Mouse (Mus musculus) lung, postnatal 0 days (tissue): ENCODE measurements at regions not wholly inside any gene's neighbourhood (a gene's known extent, or its start where the extent isn't known, plus 50 kb on each side); places are given as distances from the start of the nearest gene placed in this dataset.

Source experiments
- ATAC-seq: fragments of 200-750 bp; cut with Nextera tagmentation; 2 replicates; pipeline ENCODE4 v1.8.0; 2017; ENCODE audit warnings: moderate library complexity
- DNase-seq: peaks from one replicate; pipeline ENCODE4 v3.0.0-alpha.2; 2016; ENCODE audit warnings: low spot score
- H3K27ac ChIP-seq: fragments of 300-500 bp; sonication (generic); 2 replicates; pipeline ENCODE4 v1.5.1; 2014; ENCODE audit warnings: antibody characterized with exemption, mild to moderate bottlenecking, low read length, mixed read lengths
- H3K27me3 ChIP-seq: fragments of 300-500 bp; sonication (generic); replicated peaks from 2 replicates; pipeline ENCODE4 v1.6.1; 2014; ENCODE audit warnings: low read length, mixed read lengths; ENCODE audit not compliant: insufficient read depth
- H3K36me3 ChIP-seq: fragments of 300-500 bp; sonication (generic); 2 replicates; pipeline ENCODE4 v1.6.1; 2014; ENCODE audit warnings: low read length, mixed read lengths; ENCODE audit not compliant: insufficient read depth
- H3K4me1 ChIP-seq: fragments of 300-500 bp; sonication (generic); 2 replicates; pipeline ENCODE4 v1.6.1; 2014; ENCODE audit warnings: antibody characterized with exemption, low read depth, low read length, mixed read lengths; ENCODE audit not compliant: insufficient read depth
- H3K4me2 ChIP-seq: fragments of 300-500 bp; sonication (generic); replicated peaks from 2 replicates; pipeline ENCODE4 v1.6.1; 2014; ENCODE audit warnings: low read depth, mild to moderate bottlenecking, low read length, moderate library complexity, mixed read lengths
- H3K4me3 ChIP-seq: fragments of 300-500 bp; sonication (generic); 2 replicates; pipeline ENCODE4 v1.5.1; 2014; ENCODE audit warnings: low read depth, low read length
- H3K9ac ChIP-seq: fragments of 300-500 bp; sonication (generic); replicated peaks from 2 replicates; pipeline ENCODE4 v1.6.1; 2014; ENCODE audit warnings: low read depth, mild to moderate bottlenecking
- H3K9me3 ChIP-seq: fragments of 300-500 bp; sonication (generic); 2 replicates; pipeline ENCODE4 v1.6.1; 2016; ENCODE audit warnings: low read length, mixed read lengths
- CTCF ChIP-seq: IDR thresholded peaks from 2 replicates; pipeline ENCODE4 v1.5.1; 2016; ENCODE audit warnings: antibody characterized with exemption, mild to moderate bottlenecking
- EP300 ChIP-seq: IDR thresholded peaks from 2 replicates; pipeline ENCODE4 v1.6.1; 2016; ENCODE audit warnings: antibody characterized with exemption, mild to moderate bottlenecking, control low read depth
- WGBS: fragments of 180-500 bp; shearing (Covaris S2); extraction: QIAGEN DNeasy Blood & Tissue Kit; methylation state at CpG from one replicate; pipeline ENCODE4 v1.1.7; 2014; 5-methylcytosine and 5-hydroxymethylcytosine counted together

DNA sequence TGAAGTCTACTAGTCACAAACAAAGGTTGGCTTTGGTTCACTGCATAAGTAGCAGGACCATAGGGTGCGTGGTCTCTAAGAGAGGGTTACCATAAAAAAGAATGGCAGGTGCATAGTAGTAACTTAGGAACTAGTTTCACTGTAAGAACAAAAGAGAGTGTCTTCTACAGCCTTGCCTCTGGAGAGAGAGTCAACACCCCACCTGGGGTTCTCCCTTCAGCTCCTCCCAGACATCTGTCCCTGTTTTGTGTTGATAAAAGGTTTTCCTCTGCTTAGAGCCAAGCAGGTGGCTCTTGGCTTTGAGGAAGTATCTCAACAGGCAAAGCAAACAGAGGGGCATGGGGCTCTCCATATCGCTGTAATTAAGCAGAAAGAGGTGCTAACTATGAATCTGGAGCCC, 165.6 kb upstream of the Prok2 start:
- H3K36me3 ChIP-seq, result no peaks in the 10 kb centered on the region
- no peak overlapping the region for H3K4me3 ChIP-seq
- DNase-seq (no peak), ATAC-seq (no peak)
- H3K27ac ChIP-seq, result no peak overlapping the region
- no peaks in the 10 kb centered on the region for H3K9me3 ChIP-seq
- no peak overlapping the region for H3K4me2 ChIP-seq
- 63% methylated on average over 2 of the region's 2 CpGs for WGBS
- no peaks in the 10 kb centered on the region for H3K27me3 ChIP-seq
- TF ChIP-seq EP300 (no peak), CTCF (no peak)
- H3K9ac ChIP-seq, result no peak overlapping the region
- no peaks in the 10 kb centered on the region for H3K4me1 ChIP-seq

DNA sequence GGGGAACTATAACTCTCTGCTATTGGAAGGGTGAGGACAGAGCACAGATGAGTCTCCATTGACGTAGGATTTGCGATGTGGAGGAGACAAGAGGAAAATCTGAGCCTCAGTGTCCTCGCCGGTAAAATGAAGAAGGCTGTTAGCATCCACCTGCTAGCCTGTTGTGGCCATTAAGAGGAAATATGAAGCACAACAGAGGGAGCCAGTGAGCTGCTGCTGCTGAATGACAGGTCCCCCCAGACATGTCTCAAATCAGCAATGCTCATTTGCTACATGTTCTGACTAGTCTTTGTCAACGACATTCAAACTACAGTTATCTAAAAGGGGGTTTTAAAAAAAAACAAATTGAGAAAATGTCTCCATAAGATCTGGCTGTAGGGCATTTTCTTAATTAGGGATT, 164.6 kb upstream of the Prok2 start:
- no peaks in the 10 kb centered on the region for H3K36me3 ChIP-seq

DNA sequence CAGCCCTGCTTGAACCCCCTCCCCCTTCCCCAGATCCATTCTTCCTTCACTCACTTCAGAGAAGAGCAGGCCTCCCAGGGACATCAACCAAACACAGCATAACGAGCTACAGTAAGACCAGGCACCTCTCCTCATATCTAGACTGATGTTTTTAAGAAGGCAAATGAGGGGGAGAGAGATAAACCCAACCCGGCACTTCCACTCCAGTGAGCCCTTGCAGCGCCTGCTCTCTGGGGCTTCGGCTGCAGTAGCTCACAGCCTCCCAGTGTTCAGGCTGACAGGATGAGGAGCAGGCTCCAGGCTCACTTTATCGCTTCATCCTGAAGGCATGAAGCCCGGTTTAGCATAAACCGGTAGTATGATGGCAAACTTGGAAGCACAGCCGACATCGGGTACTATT, 162.9 kb upstream of the Prok2 start:
- no peak overlapping the region for H3K27ac ChIP-seq
- H3K27me3 ChIP-seq, result no peaks in the 10 kb centered on the region
- H3K4me2 ChIP-seq, result no peak overlapping the region
- no peaks in the 10 kb centered on the region for H3K9me3 ChIP-seq
- ATAC-seq (no peak), DNase-seq (no peak)
- no peaks in the 10 kb centered on the region for H3K4me1 ChIP-seq
- no peak overlapping the region for H3K4me3 ChIP-seq
- no peaks in the 10 kb centered on the region for H3K36me3 ChIP-seq
- 34% methylated on average over 9 of the region's 9 CpGs for WGBS
- H3K9ac ChIP-seq, result no peak overlapping the region
- TF ChIP-seq EP300, result no peak
- TF ChIP-seq CTCF, result no peak

More for the DNA sequence above, 164.6 kb upstream of the Prok2 start:
- Histone ChIP-seq H3K4me3 (no peak overlapping the region), H3K4me2 (no peak overlapping the region), H3K27me3 (no peaks in the 10 kb centered on the region), H3K27ac (no peak overlapping the region), H3K9ac (no peak overlapping the region), H3K4me1 (no peaks in the 10 kb centered on the region), H3K9me3 (no peaks in the 10 kb centered on the region)
- DNase-seq (no peak), ATAC-seq (no peak)
- WGBS, result 87% methylated on average over 5 of the region's 5 CpGs
- no peak for TF ChIP-seq EP300
- TF ChIP-seq CTCF, result peak; percentile 47

DNA sequence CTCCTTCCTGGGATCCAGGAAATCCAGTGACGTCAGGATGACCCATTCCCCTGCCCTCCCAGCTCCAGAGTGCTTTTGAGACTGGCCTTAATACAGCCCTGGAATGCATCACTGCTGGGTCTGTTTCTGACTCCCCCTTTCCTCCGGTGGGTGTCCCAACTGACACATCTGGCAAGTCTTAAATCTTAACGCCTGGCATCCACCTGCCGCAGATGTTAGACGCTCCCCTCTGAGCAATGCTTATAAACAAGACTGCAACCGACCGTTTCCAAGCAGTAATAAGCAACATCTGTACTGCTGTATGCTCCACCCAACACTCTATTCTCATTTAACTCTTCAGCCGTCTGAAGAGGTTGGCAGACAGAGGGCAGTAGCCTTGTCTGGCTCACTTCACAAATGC, 161.7 kb upstream of the Prok2 start:
- no peak for ATAC-seq
- Histone ChIP-seq H3K9me3 (no peaks in the 10 kb centered on the region), H3K4me1 (no peaks in the 10 kb centered on the region), H3K27me3 (no peaks in the 10 kb centered on the region), H3K4me3 (no peak overlapping the region), H3K27ac (no peak overlapping the region), H3K9ac (no peak overlapping the region), H3K4me2 (no peak overlapping the region), H3K36me3 (no peaks in the 10 kb centered on the region)
- 0 out of 2 replicates have a peak, but pooled peaks have one; percentile 8 for TF ChIP-seq CTCF
- no peak for TF ChIP-seq EP300
- 45% methylated on average over 8 of the region's 8 CpGs for WGBS
- no peak for DNase-seq

DNA sequence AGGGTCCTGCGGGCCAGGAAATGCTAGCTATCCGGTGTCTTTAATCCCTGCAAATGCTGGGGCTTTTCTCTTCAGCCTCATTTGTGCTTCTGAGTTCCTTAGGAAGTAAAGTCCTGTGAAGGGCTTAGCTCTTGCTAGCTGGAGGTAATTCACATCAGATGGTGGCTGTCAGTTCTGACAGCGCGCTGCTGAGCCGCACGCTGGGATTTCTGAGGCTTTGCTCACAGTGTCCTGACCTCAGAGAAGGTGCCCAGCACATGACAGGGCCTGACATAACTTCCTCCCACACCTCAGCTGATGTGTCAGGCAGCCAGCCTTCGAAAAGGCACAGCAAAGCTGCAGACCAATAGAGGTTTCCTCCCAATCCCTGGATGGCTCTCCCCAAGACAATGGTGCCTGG, 158.6 kb upstream of the Prok2 start:
- Histone ChIP-seq H3K4me3 (no peak overlapping the region), H3K27ac (no peak overlapping the region), H3K27me3 (no peaks in the 10 kb centered on the region), H3K9ac (no peak overlapping the region), H3K9me3 (no peaks in the 10 kb centered on the region), H3K36me3 (no peaks in the 10 kb centered on the region), H3K4me2 (no peak overlapping the region), H3K4me1 (no peaks in the 10 kb centered on the region)
- no peak for ATAC-seq
- no peak for DNase-seq
- TF ChIP-seq CTCF, result no peak
- no peak for TF ChIP-seq EP300
- WGBS, result 23% methylated on average over 7 of the region's 7 CpGs

DNA sequence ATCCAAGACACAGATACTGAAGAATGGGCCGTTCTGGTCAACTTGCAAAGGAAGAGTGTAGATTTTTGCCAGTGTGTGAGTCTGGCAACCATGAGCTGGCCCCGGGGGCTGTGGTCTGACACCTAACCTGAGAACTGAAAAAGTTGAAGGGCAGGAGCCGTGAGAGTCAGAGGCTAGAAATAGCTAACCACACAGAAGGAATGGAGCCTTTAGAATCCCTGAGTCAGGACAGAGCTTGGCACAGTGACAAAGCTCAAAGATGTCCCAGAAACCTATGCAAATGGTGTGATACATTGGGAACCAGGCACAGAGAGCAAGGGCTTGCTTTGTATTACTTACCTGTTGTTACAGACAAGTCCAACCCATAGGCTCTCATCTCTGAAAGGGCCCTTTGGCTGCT, 157.9 kb upstream of the Prok2 start:
- DNase-seq, result no peak
- Histone ChIP-seq H3K4me2 (no peak overlapping the region), H3K9ac (no peak overlapping the region), H3K27me3 (no peaks in the 10 kb centered on the region), H3K36me3 (no peaks in the 10 kb centered on the region), H3K4me3 (no peak overlapping the region), H3K27ac (no peak overlapping the region), H3K4me1 (no peaks in the 10 kb centered on the region), H3K9me3 (no peaks in the 10 kb centered on the region)
- 74% methylated on average over 3 of the region's 3 CpGs for WGBS
- ATAC-seq, result no peak
- TF ChIP-seq EP300 (no peak), CTCF (no peak)

DNA sequence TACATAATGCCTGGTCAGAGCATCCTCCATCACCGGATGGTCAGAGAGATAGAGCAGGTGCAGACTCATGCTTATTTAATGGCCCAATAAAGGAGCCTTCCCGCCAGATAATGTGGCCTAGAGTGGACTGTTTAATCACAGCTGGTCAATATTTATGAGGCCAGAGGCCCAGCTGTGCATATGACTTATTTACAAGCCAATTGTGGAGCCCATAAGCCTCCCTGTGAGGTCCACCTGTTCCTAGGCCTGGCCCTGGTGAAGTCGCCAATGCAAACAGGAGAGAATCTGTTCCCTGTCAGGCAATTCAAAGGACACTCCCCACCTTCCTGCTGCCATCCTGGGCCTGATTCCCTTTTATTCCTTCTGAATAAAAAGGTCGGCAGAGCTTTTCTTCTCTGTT, 155.4 kb upstream of the Prok2 start:
- Histone ChIP-seq H3K27ac (no peak overlapping the region), H3K4me1 (no peaks in the 10 kb centered on the region), H3K36me3 (no peaks in the 10 kb centered on the region), H3K4me2 (no peak overlapping the region), H3K9ac (no peak overlapping the region), H3K27me3 (no peaks in the 10 kb centered on the region), H3K4me3 (no peak overlapping the region), H3K9me3 (no peaks in the 10 kb centered on the region)
- TF ChIP-seq EP300, result no peak
- TF ChIP-seq CTCF, result no peak
- DNase-seq, result no peak
- 66% methylated on average over 4 of the region's 4 CpGs for WGBS
- ATAC-seq, result no peak
